ENCODE assay signal across 8 mouse cellular contexts in the genomic region with DNA sequence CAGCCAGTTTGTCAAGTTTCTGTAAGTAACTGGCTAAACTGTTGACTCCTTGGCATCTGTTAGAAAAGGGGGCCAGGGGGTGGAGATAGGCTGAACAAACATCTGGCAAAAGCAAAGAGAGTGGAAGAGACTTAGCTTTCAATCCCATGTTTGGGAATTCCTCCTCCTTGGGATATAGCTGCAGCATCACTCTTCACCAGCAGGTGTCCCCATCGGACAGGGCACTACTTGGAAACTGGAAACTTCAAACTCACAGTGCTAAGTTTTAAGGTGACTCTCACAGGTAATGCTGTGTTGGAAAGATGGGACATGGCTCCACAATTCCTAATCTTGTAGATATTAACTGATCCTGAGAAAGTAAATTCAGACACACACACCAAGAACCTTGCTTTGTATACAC. TPM values are rescaled to one million over a fixed set of nuclear protein-coding genes. Genes with fewer than 3 reads are reported as not detected.
DNase-seq lines count a peak whose midpoint lies in the region; ATAC-seq and TF ChIP-seq lines count a peak whose summit lies in the region.

No protein-coding gene starts in this region.

- no peak overlapping the region for H3K27ac ChIP-seq in kidney, embryonic 16.5 days (ENCODE audit: low read length)
- no peak overlapping the region for H3K27ac ChIP-seq in forebrain, embryonic 14.5 days (ENCODE audit: low read depth, low read length)
- H3K27ac ChIP-seq in hindbrain, embryonic 11.5 days (ENCODE audit: low read depth, low read length), result no peak overlapping the region
- H3K27ac ChIP-seq in stomach, postnatal 0 days (replicated peaks), result no peak overlapping the region

- TF ChIP-seq CTCF in stomach, postnatal 0 days (IDR thresholded peaks at IDR 0.05; ENCODE audit: low read depth), result peak; percentile 98

- no peak overlapping the region for H3K4me2 ChIP-seq in kidney, embryonic 16.5 days (replicated peaks; ENCODE audit: low read depth, low read length)
- no peak overlapping the region for H3K4me2 ChIP-seq in forebrain, embryonic 14.5 days (ENCODE audit: low read length)
- H3K4me2 ChIP-seq in hindbrain, embryonic 11.5 days (replicated peaks; ENCODE audit: low read depth, low read length), result no peak overlapping the region
- no peak overlapping the region for H3K4me2 ChIP-seq in stomach, postnatal 0 days (replicated peaks; ENCODE audit: low read depth)

- peak; percentile 60 for DNase-seq in kidney, adult 11 months
- peak; percentile 8 for DNase-seq in brain, embryonic 18.5 days (ENCODE audit: low read depth, low spot score)
- peak; percentile 66 for DNase-seq in forebrain, embryonic 14.5 days (ENCODE audit: low spot score)
- peak; percentile 77 for DNase-seq in hindbrain, embryonic 11.5 days (ENCODE audit: low spot score)
- peak; percentile 37 to 66 for DNase-seq in layer of hippocampus, postnatal 36 days
- peak; percentile 74 for DNase-seq in stomach, postnatal 0 days (ENCODE audit: low spot score)

- H3K4me1 ChIP-seq in kidney, embryonic 16.5 days (ENCODE audit: insufficient read depth, low read length), result no peaks in the 10 kb centered on the region
- H3K4me1 ChIP-seq in forebrain, embryonic 14.5 days (ENCODE audit: control insufficient read depth, insufficient read depth, low read length), result no peaks in the 10 kb centered on the region
- no peaks in the 10 kb centered on the region for H3K4me1 ChIP-seq in hindbrain, embryonic 11.5 days (replicated peaks; ENCODE audit: control insufficient read depth, insufficient read depth, low read length)
- H3K4me1 ChIP-seq in stomach, postnatal 0 days (replicated peaks; ENCODE audit: control insufficient read depth, insufficient read depth), result no peaks in the 10 kb centered on the region

- H3K27me3 ChIP-seq in kidney, embryonic 16.5 days (ENCODE audit: insufficient read depth, low read length), result no peaks in the 10 kb centered on the region
- H3K27me3 ChIP-seq in forebrain, embryonic 14.5 days (replicated peaks; ENCODE audit: control insufficient read depth, insufficient read depth, low read length), result no peaks in the 10 kb centered on the region
- H3K27me3 ChIP-seq in hindbrain, embryonic 11.5 days (ENCODE audit: control insufficient read depth, insufficient read depth, low read length), result no peaks in the 10 kb centered on the region
- no peaks in the 10 kb centered on the region for H3K27me3 ChIP-seq in stomach, postnatal 0 days (ENCODE audit: control insufficient read depth, insufficient read depth, low read length)

- no peak overlapping the region for H3K4me3 ChIP-seq in kidney, embryonic 16.5 days (ENCODE audit: low read length)
- no peak overlapping the region for H3K4me3 ChIP-seq in forebrain, embryonic 14.5 days (ENCODE audit: low read depth, low read length)
- H3K4me3 ChIP-seq in hindbrain, embryonic 11.5 days (ENCODE audit: low read depth, low read length), result no peak overlapping the region
- H3K4me3 ChIP-seq in stomach, postnatal 0 days (ENCODE audit: low read depth, low read length), result no peak overlapping the region

- no peak for TF ChIP-seq EP300 in stomach, postnatal 0 days (optimal IDR thresholded peaks at IDR 0.05)

- no peaks in the 10 kb centered on the region for H3K9me3 ChIP-seq in kidney, embryonic 16.5 days (ENCODE audit: low read length)
- no peaks in the 10 kb centered on the region for H3K9me3 ChIP-seq in forebrain, embryonic 14.5 days (replicated peaks; ENCODE audit: control insufficient read depth, low read length)
- H3K9me3 ChIP-seq in hindbrain, embryonic 11.5 days (ENCODE audit: control insufficient read depth, low read length), result no peaks in the 10 kb centered on the region
- no peaks in the 10 kb centered on the region for H3K9me3 ChIP-seq in stomach, postnatal 0 days (ENCODE audit: control insufficient read depth, low read length)

- 0 out of 2 replicates have a peak, but pooled peaks cover 18% of the 10 kb centered on the region for H3K36me3 ChIP-seq in kidney, embryonic 16.5 days (ENCODE audit: insufficient read depth, low read length)
- no peaks in the 10 kb centered on the region for H3K36me3 ChIP-seq in forebrain, embryonic 14.5 days (ENCODE audit: control insufficient read depth, insufficient read depth, low read length)
- H3K36me3 ChIP-seq in hindbrain, embryonic 11.5 days (ENCODE audit: control insufficient read depth, insufficient read depth, low read length), result no peaks in the 10 kb centered on the region
- no peaks in the 10 kb centered on the region for H3K36me3 ChIP-seq in stomach, postnatal 0 days (ENCODE audit: control insufficient read depth, insufficient read depth, low read length)

- 0% methylated on average over 1 of the region's 1 CpGs for WGBS in kidney, embryonic 16.5 days
- 0% methylated on average over 1 of the region's 1 CpGs for WGBS in forebrain, embryonic 14.5 days
- WGBS in hindbrain, embryonic 11.5 days, result 4% methylated on average over 1 of the region's 1 CpGs
- WGBS in stomach, postnatal 0 days, result 3% methylated on average over 1 of the region's 1 CpGs

- no peak for ATAC-seq in kidney, embryonic 16.5 days (ENCODE audit: low FRiP score, low TSS enrichment)
- no peak for ATAC-seq in forebrain, embryonic 14.5 days
- no peak for ATAC-seq in hindbrain, embryonic 11.5 days (ENCODE audit: low FRiP score)
- ATAC-seq in megakaryocyte-erythroid progenitor cell, adult 5-6 weeks (replicated peaks; ENCODE audit: low FRiP score, low TSS enrichment, poor library complexity, severe bottlenecking), result peak; percentile 70; the same call in 1 of the 2 replicates
- no peak for ATAC-seq in stomach, postnatal 0 days (ENCODE audit: low FRiP score, low TSS enrichment)

- no peak overlapping the region for H3K9ac ChIP-seq in kidney, embryonic 16.5 days (replicated peaks; ENCODE audit: low read length)
- H3K9ac ChIP-seq in forebrain, embryonic 14.5 days (ENCODE audit: low read length), result no peak overlapping the region
- H3K9ac ChIP-seq in hindbrain, embryonic 11.5 days (ENCODE audit: low read depth, low read length), result no peak overlapping the region
- H3K9ac ChIP-seq in stomach, postnatal 0 days (ENCODE audit: low read length), result no peak overlapping the region

RNA-seq across cellular contexts. Expression of gene Lyrm1, which starts 46.6 kb away (rescaled TPM):
- polyA plus RNA-seq in kidney, embryonic 16.5 days (2015; fragmentation: Nextera tagmentation; extraction: Ambion mirVana), result 6.5 and 7.4 TPM in 2 replicates
- polyA plus RNA-seq in forebrain, embryonic 14.5 days (2014; fragmentation: Nextera tagmentation; extraction: Ambion mirVana), result 17.2 and 18.5 TPM in 2 replicates
- polyA plus RNA-seq in hindbrain, embryonic 11.5 days (2014; fragmentation: Nextera tagmentation; extraction: Ambion mirVana), result 16.1 and 16.7 TPM in 2 replicates
- total RNA-seq in layer of hippocampus, postnatal 36 days (2021), result 10 to 100 TPM; 11.5 to 12.6 TPM
- total RNA-seq in megakaryocyte-erythroid progenitor cell, adult 5-6 weeks (2014; fragmentation: Nextera tagmentation), result 3.0 and 5.2 TPM in 2 replicates
- total RNA-seq in megakaryocyte-erythroid progenitor cell, adult 5-6 weeks (2017), result 1.8 TPM in 1 of 2 replicates, not detected in the other
- polyA plus RNA-seq in stomach, postnatal 0 days (2015; fragmentation: Nextera tagmentation; extraction: Ambion mirVana), result 10.7 and 11.2 TPM in 2 replicates

RNA-seq across cellular contexts. Expression of gene Dcun1d3, which starts 47.0 kb away (rescaled TPM):
- 10.9 and 11.3 TPM in 2 replicates for polyA plus RNA-seq in kidney, embryonic 16.5 days (2015; fragmentation: Nextera tagmentation; extraction: Ambion mirVana)
- 9.2 and 10.3 TPM in 2 replicates for polyA plus RNA-seq in forebrain, embryonic 14.5 days (2014; fragmentation: Nextera tagmentation; extraction: Ambion mirVana)
- polyA plus RNA-seq in hindbrain, embryonic 11.5 days (2014; fragmentation: Nextera tagmentation; extraction: Ambion mirVana), result 10.0 and 11.8 TPM in 2 replicates
- total RNA-seq in layer of hippocampus, postnatal 36 days (2021), result 10 to 100 TPM; 25.7 to 31.1 TPM
- total RNA-seq in megakaryocyte-erythroid progenitor cell, adult 5-6 weeks (2014; fragmentation: Nextera tagmentation), result 0.94 and 2.5 TPM in 2 replicates
- 2.2 and 4.7 TPM in 2 replicates for total RNA-seq in megakaryocyte-erythroid progenitor cell, adult 5-6 weeks (2017)
- 11.5 and 12.1 TPM in 2 replicates for polyA plus RNA-seq in stomach, postnatal 0 days (2015; fragmentation: Nextera tagmentation; extraction: Ambion mirVana)

RNA-seq across cellular contexts. Expression of gene Eri2, which starts 55.2 kb away (rescaled TPM):
- 26.2 and 26.5 TPM in 2 replicates for polyA plus RNA-seq in kidney, embryonic 16.5 days (2015; fragmentation: Nextera tagmentation; extraction: Ambion mirVana)
- 27.0 and 31.2 TPM in 2 replicates for polyA plus RNA-seq in forebrain, embryonic 14.5 days (2014; fragmentation: Nextera tagmentation; extraction: Ambion mirVana)
- 33.5 and 37.3 TPM in 2 replicates for polyA plus RNA-seq in hindbrain, embryonic 11.5 days (2014; fragmentation: Nextera tagmentation; extraction: Ambion mirVana)
- 1 to 10 TPM; 7.7 to 8.1 TPM for total RNA-seq in layer of hippocampus, postnatal 36 days (2021)
- total RNA-seq in megakaryocyte-erythroid progenitor cell, adult 5-6 weeks (2014; fragmentation: Nextera tagmentation), result 23.0 and 32.7 TPM in 2 replicates
- 19.5 and 20.3 TPM in 2 replicates for total RNA-seq in megakaryocyte-erythroid progenitor cell, adult 5-6 weeks (2017)
- polyA plus RNA-seq in stomach, postnatal 0 days (2015; fragmentation: Nextera tagmentation; extraction: Ambion mirVana), result 6.2 and 6.3 TPM in 2 replicates

RNA-seq across cellular contexts. Expression of gene Rexo5, which starts 55.3 kb away (rescaled TPM):
- polyA plus RNA-seq in kidney, embryonic 16.5 days (2015; fragmentation: Nextera tagmentation; extraction: Ambion mirVana), result 23.9 and 27.7 TPM in 2 replicates
- polyA plus RNA-seq in forebrain, embryonic 14.5 days (2014; fragmentation: Nextera tagmentation; extraction: Ambion mirVana), result 10.5 and 13.7 TPM in 2 replicates
- polyA plus RNA-seq in hindbrain, embryonic 11.5 days (2014; fragmentation: Nextera tagmentation; extraction: Ambion mirVana), result 24.0 and 27.4 TPM in 2 replicates
- 1 to 10 TPM; 1.9 to 2.8 TPM for total RNA-seq in layer of hippocampus, postnatal 36 days (2021)
- 68.4 and 72.0 TPM in 2 replicates for total RNA-seq in megakaryocyte-erythroid progenitor cell, adult 5-6 weeks (2014; fragmentation: Nextera tagmentation)
- total RNA-seq in megakaryocyte-erythroid progenitor cell, adult 5-6 weeks (2017), result 44.8 and 45.8 TPM in 2 replicates
- 4.4 and 4.8 TPM in 2 replicates for polyA plus RNA-seq in stomach, postnatal 0 days (2015; fragmentation: Nextera tagmentation; extraction: Ambion mirVana)

Comparison
In these comparisons a context has a peak if more than half of its experiments do, and no peak if none do; other contexts are left out.
1. DNase-seq: peak in every context shown above with its lines; median percentile 77 in hindbrain, embryonic 11.5 days; 74 in stomach, postnatal 0 days; 66 in forebrain, embryonic 14.5 days; 60 in kidney, adult 11 months; 52 in layer of hippocampus, postnatal 36 days; 8 in brain, embryonic 18.5 days.